Mouse (Mus musculus) ovary, adult 18-20 months (tissue): ENCODE data around the gene Cab39.
A peak's percentile ranks its signal among the peaks of the same experiment; 100 is the strongest.
"Not testable (repeated sequence)": the region's sequence is repeated elsewhere in the genome, so short reads cannot be mapped to it uniquely, and the experiment has no call there.

ENCODE experiments used
- DNase-seq: peaks from one replicate; pipeline ENCODE4 v3.0.0; 2022; ENCODE audit warnings: low spot score, mixed read lengths

Cab39 gene

GRCm38 (mm10) chr1:85790565-85790964, 2.7 kb upstream of the Cab39 start:
- no peak for DNase-seq

- no peak for DNase-seq
These were observed 1.8 kb upstream of the Cab39 start for GRCm38 (mm10) chr1:85791476-85791875.

GRCm38 (mm10) chr1:85794106-85794771, 998 bp downstream of the Cab39 start:
- DNase-seq, result no peak

DNA sequence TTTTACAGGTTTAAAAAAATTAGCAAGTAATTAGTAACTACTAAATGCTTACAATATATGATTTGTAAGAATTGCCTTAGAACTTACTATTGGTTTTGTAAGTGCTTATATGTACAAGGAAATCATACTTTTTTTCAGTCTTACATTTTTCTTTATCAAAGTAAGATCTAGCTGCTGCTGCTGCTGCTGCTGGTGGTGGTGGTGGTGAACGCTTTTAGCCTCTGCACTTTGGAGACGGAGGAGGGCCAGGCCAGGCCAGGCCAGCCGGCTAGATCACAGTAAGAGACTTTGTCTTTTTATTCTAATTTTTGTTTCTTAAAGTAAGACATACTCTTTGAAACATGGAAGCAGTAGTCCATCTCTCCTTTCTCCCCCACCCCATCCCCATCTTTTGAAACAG, 2.0 kb downstream of the Cab39 start:
- no peak for DNase-seq

DNA sequence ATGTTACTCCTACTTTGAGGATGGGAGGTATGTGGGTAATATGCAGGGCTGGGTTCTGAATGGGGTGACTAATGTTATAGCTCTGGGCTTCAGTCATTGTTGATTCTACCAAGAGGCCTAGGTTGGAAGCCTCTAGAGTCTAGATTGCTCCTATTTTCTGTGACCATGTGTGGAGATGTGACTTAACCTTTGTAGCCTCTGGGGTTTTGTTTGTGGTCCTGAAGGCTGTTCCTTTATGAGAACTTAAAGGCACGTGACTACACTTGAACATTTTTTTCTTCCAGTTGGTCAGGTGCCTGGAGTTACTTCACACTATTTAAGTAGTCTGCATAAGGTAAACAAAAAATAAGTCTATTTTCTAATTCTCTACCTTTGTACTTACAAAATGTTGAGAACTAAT, 6.5 kb downstream of the Cab39 start:
- no peak for DNase-seq

DNA sequence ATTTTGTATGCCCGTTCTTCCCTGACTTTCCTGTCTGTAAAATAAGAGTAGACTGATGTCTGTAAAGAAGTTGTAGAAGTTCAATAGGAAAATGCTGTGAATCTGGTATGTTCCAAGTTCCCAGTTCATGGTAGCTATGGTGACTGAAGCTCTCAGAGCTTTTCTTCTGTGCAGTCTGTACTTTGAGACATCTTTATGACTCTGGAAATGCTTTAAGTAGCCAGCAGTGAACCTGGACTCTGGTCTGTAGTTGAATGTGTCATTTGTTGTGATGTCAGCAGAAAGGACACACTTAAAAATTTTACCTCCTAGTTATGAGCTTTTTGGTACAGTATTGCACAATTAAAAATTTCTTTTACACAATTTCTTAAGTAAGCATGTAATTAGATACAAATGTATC, 9.3 kb downstream of the Cab39 start:
- no peak for DNase-seq

- DNase-seq, result no peak
These were observed 11.3 kb downstream of the Cab39 start for GRCm38 (mm10) chr1:85804551-85804950.

DNA sequence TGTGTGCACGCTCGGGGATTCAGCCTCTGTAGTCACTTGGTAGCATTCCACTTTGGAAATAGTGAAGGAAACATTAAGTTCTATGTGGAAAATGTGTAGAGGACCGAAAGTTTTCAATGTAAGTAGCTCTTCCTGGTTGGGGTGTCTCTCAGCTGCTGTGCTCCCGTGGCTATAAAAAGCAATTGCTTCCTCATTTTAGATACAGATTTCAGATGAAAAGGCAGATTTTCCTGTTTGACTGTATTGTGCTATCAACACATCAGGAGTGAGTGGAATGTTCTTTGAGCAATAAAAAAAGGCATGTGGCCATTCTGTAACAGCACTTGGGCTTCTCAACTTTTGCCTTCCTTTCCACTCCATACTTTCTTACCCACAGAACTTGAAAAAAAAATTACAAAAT, 16.0 kb downstream of the Cab39 start:
- no peak for DNase-seq

GRCm38 (mm10) chr1:85810343-85810742, 17.1 kb downstream of the Cab39 start:
- peak; percentile 29 for DNase-seq

DNA sequence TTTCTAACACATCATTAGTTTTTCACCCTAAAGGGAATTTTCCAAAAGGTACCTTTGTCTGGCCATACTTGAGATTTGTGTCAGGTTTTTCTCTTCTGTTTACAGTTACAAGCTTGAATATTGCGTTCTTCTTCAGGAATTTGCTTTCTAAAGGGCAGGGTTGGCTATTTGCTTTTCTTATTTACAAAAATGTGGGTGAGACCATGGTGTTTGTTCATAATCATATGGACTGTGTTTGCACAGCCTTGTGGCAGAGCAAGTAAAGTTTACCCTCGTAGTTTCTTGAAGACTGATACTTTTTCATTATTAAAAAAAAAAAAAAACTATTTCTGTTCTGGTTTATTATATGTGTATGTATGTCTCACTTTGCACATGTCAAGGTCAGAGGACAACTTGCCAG, 17.5 kb downstream of the Cab39 start:
- no peak for DNase-seq

GRCm38 (mm10) chr1:85814213-85814612, 21.0 kb downstream of the Cab39 start:
- not testable (repeated sequence) for DNase-seq

DNA sequence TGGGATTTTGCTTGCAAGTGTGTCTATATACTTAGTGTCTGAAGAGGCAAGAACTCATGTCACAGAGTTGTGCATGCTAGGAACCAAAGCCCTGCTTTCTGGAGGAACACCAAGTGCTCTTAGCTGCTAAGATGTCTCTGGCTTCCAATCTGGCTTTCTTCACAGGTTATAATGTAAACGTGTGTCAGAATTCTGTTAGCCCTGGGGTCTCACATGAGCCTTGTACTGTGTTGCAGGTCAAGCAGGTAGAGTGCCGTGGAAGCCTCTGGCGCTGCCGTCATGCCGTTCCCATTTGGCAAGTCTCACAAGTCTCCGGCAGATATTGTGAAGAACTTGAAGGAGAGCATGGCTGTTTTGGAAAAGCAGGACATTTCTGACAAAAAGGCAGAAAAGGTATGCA, 24.9 kb downstream of the Cab39 start:
- no peak for DNase-seq

GRCm38 (mm10) chr1:85819695-85820094, 26.5 kb downstream of the Cab39 start:
- no peak for DNase-seq

- DNase-seq, result no peak
These were observed 29.0 kb downstream of the Cab39 start for GRCm38 (mm10) chr1:85822239-85822638.

DNA sequence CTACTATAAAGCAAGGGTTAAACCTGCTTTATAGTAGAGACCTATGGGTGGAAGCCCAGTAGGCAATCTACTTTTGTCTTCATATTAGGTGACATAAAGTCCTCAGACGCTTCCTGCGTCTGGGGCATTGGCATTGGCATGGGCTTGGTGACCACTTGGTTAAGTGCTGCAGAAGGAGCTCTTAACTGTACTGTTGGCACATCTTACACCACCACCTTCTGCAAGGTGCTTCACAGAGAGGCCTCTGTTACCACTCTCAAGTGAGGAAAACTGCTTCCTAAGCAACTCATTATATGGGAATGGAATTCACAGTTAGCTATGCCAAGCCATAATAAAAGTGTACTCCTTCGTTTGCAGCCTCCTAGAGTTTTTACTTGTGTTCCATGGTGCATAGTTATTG, 31.7 kb downstream of the Cab39 start:
- DNase-seq, result no peak

DNA sequence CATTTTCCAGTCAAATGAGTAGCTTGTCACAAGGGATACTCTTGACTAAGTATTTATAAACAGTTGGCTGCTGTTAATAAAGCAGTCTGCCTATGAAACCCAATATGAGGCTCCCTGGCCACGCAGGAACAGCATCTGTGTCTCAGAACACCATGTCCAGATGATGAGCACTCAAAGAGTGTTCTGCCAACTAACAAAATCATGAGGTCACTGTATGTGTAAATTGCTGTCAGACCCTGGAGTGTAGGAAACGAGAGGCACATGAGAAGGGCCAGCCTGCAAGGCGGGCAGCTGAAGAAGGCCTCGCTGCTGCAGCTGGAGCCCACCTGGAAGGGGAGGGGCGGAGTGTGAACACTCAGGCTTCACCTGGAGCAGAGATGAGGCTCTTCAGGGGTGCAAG, 33.9 kb downstream of the Cab39 start:
- no peak for DNase-seq

DNA sequence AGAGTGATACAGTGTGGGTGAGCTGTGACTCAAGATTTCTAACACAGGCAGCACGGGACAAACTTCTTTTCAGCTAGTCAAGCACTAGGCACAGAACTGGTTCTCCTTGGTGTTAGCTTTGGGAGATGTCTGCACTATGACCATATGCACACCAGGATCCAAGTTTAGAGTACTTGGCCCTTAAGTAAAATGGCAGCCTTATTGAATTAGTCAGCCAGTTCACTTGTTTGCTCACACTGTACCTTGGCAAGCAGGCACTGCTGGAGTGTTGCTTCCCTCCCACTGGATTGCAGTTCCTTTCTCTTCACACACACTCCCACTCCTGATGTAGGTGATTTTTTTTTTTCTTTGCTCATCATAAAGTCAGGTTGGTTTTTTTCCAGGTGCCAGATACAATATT, 35.8 kb downstream of the Cab39 start:
- DNase-seq, result no peak

- no peak for DNase-seq
These were observed 44.8 kb downstream of the Cab39 start for GRCm38 (mm10) chr1:85838056-85838455.

GRCm38 (mm10) chr1:85839356-85839755, 46.1 kb downstream of the Cab39 start:
- no peak for DNase-seq

DNA sequence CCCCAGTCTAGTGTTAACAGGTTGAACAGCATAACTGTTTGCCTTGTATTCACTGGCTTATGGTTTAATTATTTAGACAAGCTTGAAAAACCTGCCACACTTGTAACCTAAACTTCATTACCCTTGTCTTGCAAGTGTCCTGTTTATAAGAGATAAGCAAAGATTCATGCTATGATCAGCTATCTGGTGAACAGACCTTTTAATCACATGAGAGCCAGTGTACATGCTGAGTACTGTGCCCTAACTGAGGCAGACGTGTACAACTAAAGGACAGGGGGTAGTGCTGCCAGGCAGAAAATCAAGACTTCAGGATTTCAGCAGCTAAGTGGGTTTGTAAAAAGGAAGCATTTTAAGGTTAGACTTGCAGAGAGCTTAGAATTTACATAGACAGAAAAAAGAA, 46.5 kb downstream of the Cab39 start:
- no peak for DNase-seq

GRCm38 (mm10) chr1:85840421-85840820, 47.2 kb downstream of the Cab39 start:
- DNase-seq, result no peak

GRCm38 (mm10) chr1:85842251-85842650, 49.0 kb downstream of the Cab39 start:
- DNase-seq, result no peak

DNA sequence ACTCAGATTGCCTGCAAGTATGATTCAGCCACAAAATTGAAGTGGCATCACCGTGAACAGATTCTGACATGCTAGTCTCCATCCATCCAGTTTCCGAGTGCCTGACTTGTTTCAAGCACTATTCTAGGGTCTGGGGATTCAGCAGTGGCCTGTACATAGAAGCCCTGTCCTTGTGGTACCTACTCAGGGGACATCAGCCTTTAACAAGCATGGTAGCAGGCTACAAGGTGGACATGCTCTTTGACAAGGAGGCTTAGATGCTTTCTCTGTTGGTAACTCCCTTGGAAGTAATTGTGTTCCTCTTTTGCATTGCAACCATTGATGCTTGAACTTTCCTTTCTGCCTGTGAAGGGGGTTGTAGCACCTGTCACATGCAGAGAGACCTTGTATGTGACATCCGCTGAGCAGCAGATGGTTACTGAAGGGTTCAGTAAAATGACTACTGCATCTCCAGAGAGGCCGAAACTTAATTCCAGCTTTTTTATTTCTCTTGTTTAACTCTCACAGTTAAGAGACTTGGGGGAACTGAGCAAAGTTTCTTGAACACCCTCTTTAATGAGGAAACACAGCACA, 50.1 kb downstream of the Cab39 start:
- no peak for DNase-seq

GRCm38 (mm10) chr1:85844981-85845380, 51.7 kb downstream of the Cab39 start:
- no peak for DNase-seq
